9 mouse cellular contexts compared by ENCODE assay signal in the genomic region with DNA sequence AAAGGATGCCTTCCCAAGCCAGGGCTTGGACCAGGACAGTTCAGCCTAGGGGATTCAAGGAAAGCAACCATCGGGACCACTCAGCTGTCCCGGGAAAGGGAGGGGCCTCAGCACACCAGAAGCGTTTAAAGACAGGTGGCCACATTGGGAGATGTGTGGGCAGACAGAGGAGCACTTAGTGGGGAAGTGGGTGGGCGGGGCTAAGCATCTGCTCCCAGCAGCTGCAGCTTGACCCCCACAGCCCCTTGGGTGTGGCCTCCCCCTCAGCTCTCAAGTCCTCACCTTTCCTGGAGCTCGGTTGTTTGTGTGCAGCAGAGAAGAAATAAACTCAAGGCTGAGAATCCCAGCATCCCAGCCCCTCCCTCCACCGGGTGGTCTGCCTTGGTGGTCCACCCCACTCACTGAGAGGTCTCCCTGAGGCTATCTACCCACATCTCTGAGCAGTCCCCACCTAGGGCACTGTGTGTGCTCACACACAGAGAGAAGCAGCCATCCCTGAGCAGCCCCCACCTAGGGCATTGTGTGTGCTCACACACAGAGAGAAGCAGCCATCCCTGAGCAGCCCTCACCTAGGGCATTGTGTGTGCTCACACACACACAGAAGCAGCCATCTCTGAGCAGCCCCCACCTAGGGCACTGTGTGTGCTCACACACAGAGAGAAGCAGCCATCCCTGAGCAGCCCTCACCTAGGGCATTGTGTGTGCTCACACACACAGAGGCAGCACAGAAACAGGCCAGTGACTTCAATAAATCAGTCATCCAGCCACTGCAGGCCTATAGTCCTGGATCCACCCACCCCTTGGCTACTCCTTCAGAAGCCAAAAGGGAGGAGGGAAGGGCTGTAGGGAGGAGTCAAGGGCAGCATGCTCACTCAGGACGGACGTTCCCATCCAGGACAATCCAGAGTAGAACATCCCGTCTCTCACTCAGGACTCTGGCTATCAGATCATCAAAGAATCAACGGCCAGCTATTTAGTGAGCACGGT.
DNase-seq lines count a peak whose midpoint lies in the region; ATAC-seq lines count a peak whose summit lies in the region.
"Had no signal": no experiment of that assay in that cellular context is flagged by ENCODE, and none has a peak within 500 bp of the region (broad histone marks: within the 10 kb centered on the region; RNA-seq: fewer than 3 reads in every experiment).

No protein-coding gene starts in this region.

- 7% methylated on average over 11 of the region's 11 CpGs for WGBS in kidney, embryonic 15.5 days
- 38% methylated on average over 11 of the region's 11 CpGs for WGBS in forebrain, embryonic 14.5 days
- 15% methylated on average over 11 of the region's 11 CpGs for WGBS in limb, embryonic 12.5 days
- WGBS in stomach, embryonic 15.5 days: 14% methylated on average over 11 of the region's 11 CpGs

- DNase-seq in kidney, adult 9 months: no peak
- no peak for DNase-seq in forebrain, embryonic 14.5 days (ENCODE audit: low spot score)
- no peak for DNase-seq in adrenal gland, adult 2 months
- DNase-seq in spleen, postnatal 4 days (ENCODE audit: low spot score in 2 of 2): no peak
- DNase-seq: adrenal gland, postnatal 10 days had no signal

- peak; percentile 78 for ATAC-seq in kidney, embryonic 15.5 days (replicated peaks; ENCODE audit: low FRiP score)
- ATAC-seq in forebrain, embryonic 14.5 days: 0 out of 2 replicates have a peak, but pooled peaks have one; percentile 19
- ATAC-seq in limb, embryonic 12.5 days (ENCODE audit: insufficient number of reproducible peaks, insufficient read depth, low FRiP score, low TSS enrichment, low read depth): peak; percentile 24; the same call in 1 of the 2 replicates
- peak; percentile 20; the same call in 1 of the 2 replicates for ATAC-seq in stomach, embryonic 15.5 days (ENCODE audit: insufficient read depth, low FRiP score, low read depth)
- no peak for ATAC-seq in megakaryocyte, adult 5-6 weeks (ENCODE audit: poor library complexity, severe bottlenecking)

- H3K4me1 ChIP-seq in kidney, embryonic 15.5 days: peaks cover 53% of the 10 kb centered on the region
- peaks cover 7% of the 10 kb centered on the region for H3K4me1 ChIP-seq in forebrain, embryonic 14.5 days (ENCODE audit: control insufficient read depth, insufficient read depth, low read length)
- H3K4me1 ChIP-seq in limb, embryonic 12.5 days (replicated peaks): peaks cover 73% of the 10 kb centered on the region
- peaks cover 43% of the 10 kb centered on the region for H3K4me1 ChIP-seq in stomach, embryonic 15.5 days

- peak overlapping the region; percentile 2 for H3K4me2 ChIP-seq in kidney, embryonic 15.5 days
- H3K4me2 ChIP-seq in forebrain, embryonic 14.5 days (ENCODE audit: low read length): no peak overlapping the region
- peak overlapping the region; percentile 22 for H3K4me2 ChIP-seq in limb, embryonic 12.5 days
- no peak overlapping the region for H3K4me2 ChIP-seq in stomach, embryonic 15.5 days

- peak overlapping the region; percentile 90 for H3K27ac ChIP-seq in kidney, embryonic 15.5 days
- H3K27ac ChIP-seq in forebrain, embryonic 14.5 days (ENCODE audit: low read depth, low read length): no peak overlapping the region
- peak overlapping the region; percentile 88 for H3K27ac ChIP-seq in limb, embryonic 12.5 days
- H3K27ac ChIP-seq in stomach, embryonic 15.5 days: peak overlapping the region; percentile 51

- H3K4me3 ChIP-seq in kidney, embryonic 15.5 days (replicated peaks): no peak overlapping the region
- H3K4me3 ChIP-seq in forebrain, embryonic 14.5 days (ENCODE audit: low read depth, low read length): no peak overlapping the region
- H3K4me3 ChIP-seq in limb, embryonic 12.5 days (replicated peaks): no peak overlapping the region
- no peak overlapping the region for H3K4me3 ChIP-seq in stomach, embryonic 15.5 days (replicated peaks)

- H3K9ac ChIP-seq in kidney, embryonic 15.5 days: no peak overlapping the region
- H3K9ac ChIP-seq in forebrain, embryonic 14.5 days (ENCODE audit: low read length): 0 out of 2 replicates have a peak overlapping the region, but pooled peaks have one; percentile 21
- H3K9ac ChIP-seq in limb, embryonic 12.5 days (replicated peaks): peak overlapping the region; percentile 34; the same call in 1 of the 2 replicates
- H3K9ac ChIP-seq in stomach, embryonic 15.5 days: no peak overlapping the region

- no peaks in the 10 kb centered on the region for H3K9me3 ChIP-seq in kidney, embryonic 15.5 days (replicated peaks)
- no peaks in the 10 kb centered on the region for H3K9me3 ChIP-seq in forebrain, embryonic 14.5 days (replicated peaks; ENCODE audit: control insufficient read depth, low read length)
- H3K9me3 ChIP-seq in limb, embryonic 12.5 days: no peaks in the 10 kb centered on the region
- no peaks in the 10 kb centered on the region for H3K9me3 ChIP-seq in stomach, embryonic 15.5 days

- H3K27me3 ChIP-seq in kidney, embryonic 15.5 days: no peaks in the 10 kb centered on the region
- no peaks in the 10 kb centered on the region for H3K27me3 ChIP-seq in forebrain, embryonic 14.5 days (replicated peaks; ENCODE audit: control insufficient read depth, insufficient read depth, low read length)
- H3K27me3 ChIP-seq in limb, embryonic 12.5 days: no peaks in the 10 kb centered on the region
- H3K27me3 ChIP-seq in stomach, embryonic 15.5 days (replicated peaks): no peaks in the 10 kb centered on the region

- no peaks in the 10 kb centered on the region for H3K36me3 ChIP-seq in kidney, embryonic 15.5 days
- H3K36me3 ChIP-seq in forebrain, embryonic 14.5 days (ENCODE audit: control insufficient read depth, insufficient read depth, low read length): no peaks in the 10 kb centered on the region
- H3K36me3 ChIP-seq in limb, embryonic 12.5 days: no peaks in the 10 kb centered on the region
- no peaks in the 10 kb centered on the region for H3K36me3 ChIP-seq in stomach, embryonic 15.5 days

Comparison
In these comparisons a context has a peak if more than half of its experiments do, and no peak if none do; other contexts are left out.
1. H3K4me2 ChIP-seq: peak in kidney, embryonic 15.5 days (single experiment) and limb, embryonic 12.5 days (single experiment); none in forebrain, embryonic 14.5 days (single experiment) and stomach, embryonic 15.5 days (single experiment).
2. H3K9ac ChIP-seq: peak in forebrain, embryonic 14.5 days (single experiment) and limb, embryonic 12.5 days (single experiment); none in kidney, embryonic 15.5 days (single experiment) and stomach, embryonic 15.5 days (single experiment).